Mouse (Mus musculus) lung, embryonic 14.5 days (tissue): ENCODE data around the gene Klrb1c. TPM values are rescaled to one million over a fixed set of nuclear protein-coding genes. Genes with fewer than 3 reads are reported as not detected.
"Not testable (repeated sequence)": the region's sequence is repeated elsewhere in the genome, so short reads cannot be mapped to it uniquely, and the experiment has no call there.

Experiments
- ATAC-seq: fragments of 200-750 bp; cut with Nextera tagmentation; 2 replicates; pipeline ENCODE4 v1.8.0; 2017; ENCODE audit warnings: mild to moderate bottlenecking, moderate TSS enrichment, moderate library complexity; ENCODE audit not compliant: insufficient read depth
- DNase-seq: peaks from one replicate; pipeline ENCODE4 v3.0.0-alpha.2; 2015
- H3K27ac ChIP-seq: fragments of 300-500 bp; sonication (generic); 2 replicates; pipeline ENCODE4 v1.5.1; 2014; ENCODE audit warnings: low read depth, mild to moderate bottlenecking, moderate library complexity
- H3K27me3 ChIP-seq: fragments of 300-500 bp; sonication (generic); 2 replicates; pipeline ENCODE4 v1.6.1; 2014; ENCODE audit warnings: low read length, control low read depth; ENCODE audit not compliant: insufficient read depth
- H3K36me3 ChIP-seq: fragments of 300-500 bp; sonication (generic); 2 replicates; pipeline ENCODE4 v1.6.1; 2014; ENCODE audit warnings: control low read depth; ENCODE audit not compliant: insufficient read depth
- H3K4me1 ChIP-seq: fragments of 300-500 bp; sonication (generic); 2 replicates; pipeline ENCODE4 v1.6.1; 2014; ENCODE audit warnings: antibody characterized with exemption, control low read depth; ENCODE audit not compliant: insufficient read depth
- H3K4me2 ChIP-seq: fragments of 300-500 bp; sonication (generic); 2 replicates; pipeline ENCODE4 v1.6.1; 2014; ENCODE audit warnings: mild to moderate bottlenecking
- H3K4me3 ChIP-seq: fragments of 300-500 bp; sonication (generic); 2 replicates; pipeline ENCODE4 v1.5.1; 2014; ENCODE audit warnings: low read depth, low read length
- H3K9ac ChIP-seq: fragments of 300-500 bp; sonication (generic); 2 replicates; pipeline ENCODE4 v1.6.1; 2014
- H3K9me3 ChIP-seq: fragments of 300-500 bp; sonication (generic); 2 replicates; pipeline ENCODE4 v1.6.1; 2016; ENCODE audit warnings: low read depth, low read length, control low read depth
- CTCF ChIP-seq: IDR thresholded peaks from 2 replicates; pipeline ENCODE4 v1.5.1; 2016; ENCODE audit warnings: antibody characterized with exemption, low read depth
- WGBS: fragments of 180-500 bp; shearing (Covaris S2); extraction: QIAGEN DNeasy Blood & Tissue Kit; methylation state at CpG from one replicate; pipeline ENCODE4 v1.1.7; 2014; 5-methylcytosine and 5-hydroxymethylcytosine counted together
- polyA plus RNA-seq: library from polyadenylated mRNA; unstranded; fragments of >200 nt; fragmentation: Nextera tagmentation; extraction: Ambion mirVana; gene quantifications from 2 replicates; pipeline ENCODE4 v1.2.1, GENCODE M21; 2014

The Klrb1c gene
- polyA plus RNA-seq, 1 experiment from 2014 or later: 0.26 TPM

GRCm38 (mm10) chr6:128753610-128754224, 35.3 kb downstream of the Klrb1c start:
- 38% methylated on average over 7 of the region's 8 CpGs for WGBS
- not testable (repeated sequence) for H3K4me3 ChIP-seq, H3K36me3 ChIP-seq, H3K4me1 ChIP-seq, H3K27me3 ChIP-seq, H3K27ac ChIP-seq, H3K9me3 ChIP-seq
- Histone ChIP-seq H3K9ac (peak overlapping the region; percentile 23; the same call in 1 of the 2 replicates), H3K4me2 (peak overlapping the region; percentile 18; the same call in 1 of the 2 replicates)
- ATAC-seq: peak; percentile 93
- peak; percentile 88 for DNase-seq
- peak; percentile 80 for TF ChIP-seq CTCF

GRCm38 (mm10) chr6:128747006-128747405, 42.0 kb downstream of the Klrb1c start:
- WGBS: 80% methylated on average over 6 of the region's 6 CpGs
- H3K9me3 ChIP-seq, ATAC-seq: not testable (repeated sequence)

DNA sequence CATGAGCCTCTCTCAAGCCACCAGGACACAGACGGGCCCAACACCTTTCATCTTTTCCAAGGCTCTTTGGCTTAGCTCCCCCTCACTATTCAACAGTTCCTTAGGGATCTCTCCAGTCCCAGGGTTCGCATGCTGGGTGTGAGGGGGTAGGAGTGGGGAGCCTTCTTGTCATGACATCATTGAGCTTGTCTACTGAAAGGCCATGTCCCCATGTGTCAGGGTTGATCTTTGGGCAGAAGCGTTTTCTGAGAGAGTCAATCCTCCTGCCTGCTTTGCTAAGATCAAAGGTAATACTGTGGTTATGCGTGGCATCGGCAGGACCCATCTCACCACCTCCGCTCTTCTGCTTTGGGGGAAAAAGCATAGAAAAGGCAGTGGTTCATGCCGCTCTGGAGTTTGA, 51.6 kb downstream of the Klrb1c start:
- no peaks in the 10 kb centered on the region for H3K9me3 ChIP-seq
- DNase-seq: no peak
- no peak for TF ChIP-seq CTCF
- 83% methylated on average over 7 of the region's 7 CpGs for WGBS
- H3K9ac ChIP-seq: no peak overlapping the region
- H3K4me1 ChIP-seq: no peaks in the 10 kb centered on the region
- H3K4me3 ChIP-seq: no peak overlapping the region
- no peaks in the 10 kb centered on the region for H3K36me3 ChIP-seq
- no peak overlapping the region for H3K27ac ChIP-seq
- H3K27me3 ChIP-seq: no peaks in the 10 kb centered on the region
- H3K4me2 ChIP-seq: no peak overlapping the region
- no peak for ATAC-seq

More at GRCm38 (mm10) chr6:128747006-128747405, 42.0 kb downstream of the Klrb1c start:
- not testable (repeated sequence) for DNase-seq, H3K4me2 ChIP-seq, H3K27me3 ChIP-seq, H3K27ac ChIP-seq, H3K36me3 ChIP-seq, H3K9ac ChIP-seq, H3K4me1 ChIP-seq, H3K4me3 ChIP-seq

DNA sequence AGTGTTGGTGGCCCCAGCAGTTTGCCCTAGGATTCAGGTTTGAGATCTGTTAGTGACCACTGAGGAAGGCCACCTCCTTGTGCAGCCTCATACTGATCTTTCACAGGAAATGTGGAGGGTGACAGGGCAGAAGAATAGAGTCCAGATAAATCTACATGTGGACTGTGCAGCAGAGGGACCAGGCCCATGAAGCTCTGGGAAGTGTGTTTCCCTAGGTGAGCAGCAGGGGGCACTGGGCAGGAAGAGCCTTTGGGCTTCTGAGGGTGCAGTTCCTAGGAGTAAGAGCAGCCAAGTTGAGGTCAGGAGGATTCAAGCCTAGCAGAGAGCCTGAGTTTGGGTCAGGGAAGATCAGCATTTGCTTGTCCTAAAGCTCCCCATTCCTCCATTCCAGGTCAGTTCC, 52.9 kb downstream of the Klrb1c start:
- TF ChIP-seq CTCF: peak; percentile 36
- Histone ChIP-seq H3K4me2 (no peak overlapping the region), H3K9ac (no peak overlapping the region), H3K9me3 (no peaks in the 10 kb centered on the region), H3K27me3 (no peaks in the 10 kb centered on the region), H3K36me3 (no peaks in the 10 kb centered on the region), H3K4me1 (no peaks in the 10 kb centered on the region), H3K4me3 (no peak overlapping the region), H3K27ac (no peak overlapping the region)
- DNase-seq: no peak
- ATAC-seq: no peak

DNA sequence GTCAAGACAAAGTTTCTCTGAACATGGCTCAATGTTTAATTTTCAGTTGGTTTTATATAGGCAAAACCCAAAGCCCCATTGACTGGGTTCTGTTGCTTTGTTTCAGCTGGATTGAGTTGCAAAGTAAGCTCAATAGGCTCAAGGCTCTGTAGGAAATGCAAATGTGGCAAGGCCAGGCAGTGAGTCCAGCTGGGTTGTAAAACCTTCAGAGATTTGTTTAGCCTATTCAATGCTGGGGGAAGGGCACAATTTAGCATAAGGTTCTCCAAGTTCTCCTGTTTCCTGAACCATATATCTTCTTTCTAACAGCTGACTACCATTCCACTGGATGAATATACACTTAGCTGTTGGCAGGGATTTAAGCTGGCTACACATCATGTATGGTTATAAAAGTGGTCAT, 54.1 kb downstream of the Klrb1c start:
- DNase-seq (no peak), ATAC-seq (no peak)
- Histone ChIP-seq H3K4me3 (no peak overlapping the region), H3K4me1 (no peaks in the 10 kb centered on the region), H3K27me3 (no peaks in the 10 kb centered on the region), H3K4me2 (no peak overlapping the region), H3K9me3 (no peaks in the 10 kb centered on the region), H3K27ac (no peak overlapping the region), H3K36me3 (no peaks in the 10 kb centered on the region), H3K9ac (no peak overlapping the region)
- no peak for TF ChIP-seq CTCF

DNA sequence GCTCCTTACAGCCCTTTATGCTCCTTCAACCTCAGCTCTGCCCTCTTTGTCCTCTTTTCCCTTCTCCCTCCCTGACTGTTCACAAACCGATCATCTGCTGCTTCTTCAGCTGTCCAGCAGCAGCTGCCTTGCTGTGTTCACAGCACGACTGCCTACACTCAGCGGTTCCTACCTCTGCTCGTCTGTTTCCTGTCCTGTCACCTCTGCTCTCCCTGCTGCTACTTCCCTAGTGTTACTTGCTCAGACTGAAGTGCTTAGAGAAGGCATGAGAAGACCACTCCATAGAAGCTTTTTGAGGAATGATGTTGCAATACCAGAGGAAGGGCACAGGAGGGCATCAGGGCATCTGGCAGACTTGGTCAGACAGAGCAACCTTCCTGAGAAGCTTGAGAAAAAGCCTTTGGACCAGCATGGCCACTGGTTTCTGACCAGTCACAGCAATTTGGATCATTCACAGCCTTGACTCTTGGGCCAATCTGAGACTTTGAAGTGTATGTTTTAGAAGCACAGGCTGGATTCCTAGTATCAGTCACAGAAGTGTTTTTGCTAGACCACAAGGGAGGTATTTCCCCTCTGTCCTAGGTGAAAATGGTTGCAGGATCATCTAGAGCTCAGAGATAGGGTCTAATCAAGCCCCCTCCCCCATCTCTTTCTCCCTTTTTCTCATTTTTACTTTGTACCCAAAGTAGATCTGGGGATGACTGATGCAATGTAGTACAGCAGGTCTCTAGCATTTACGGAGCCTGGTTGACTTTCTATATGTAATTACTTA, 54.9 kb downstream of the Klrb1c start:
- 39% methylated on average over 5 of the region's 5 CpGs for WGBS
- H3K4me3 ChIP-seq: no peak overlapping the region
- no peak for ATAC-seq

DNA sequence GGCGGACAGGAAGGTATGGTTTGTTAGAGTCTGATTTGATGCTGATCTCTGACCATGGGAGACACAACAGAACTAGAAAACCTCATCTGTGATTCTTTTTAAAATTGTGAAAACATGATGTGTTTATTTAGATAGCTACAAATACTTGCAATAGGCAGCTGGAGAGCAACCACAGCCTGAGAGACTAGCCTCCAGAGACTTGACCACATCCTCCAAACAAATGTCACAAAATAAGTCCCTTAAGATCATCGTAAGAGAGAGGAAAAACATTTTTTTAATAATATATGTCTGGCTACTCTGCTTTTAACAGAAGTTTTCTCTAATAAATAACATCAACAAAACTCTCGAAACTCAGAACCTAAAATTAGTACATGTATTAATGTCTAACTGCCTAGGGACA, 57.0 kb downstream of the Klrb1c start:
- H3K9me3 ChIP-seq: no peaks in the 10 kb centered on the region
- ATAC-seq (no peak), DNase-seq (no peak)
- H3K4me1 ChIP-seq: no peaks in the 10 kb centered on the region
- H3K36me3 ChIP-seq: no peaks in the 10 kb centered on the region
- WGBS: 78% methylated on average over 3 of the region's 3 CpGs
- TF ChIP-seq CTCF: no peak
- H3K27ac ChIP-seq: no peak overlapping the region
- H3K4me2 ChIP-seq: no peak overlapping the region
- no peaks in the 10 kb centered on the region for H3K27me3 ChIP-seq
- H3K9ac ChIP-seq: no peak overlapping the region
- no peak overlapping the region for H3K4me3 ChIP-seq

More for the DNA sequence above, 54.9 kb downstream of the Klrb1c start:
- no peak for DNase-seq
- Histone ChIP-seq H3K27ac (no peak overlapping the region), H3K4me1 (no peaks in the 10 kb centered on the region), H3K9me3 (no peaks in the 10 kb centered on the region), H3K9ac (no peak overlapping the region), H3K27me3 (no peaks in the 10 kb centered on the region), H3K36me3 (no peaks in the 10 kb centered on the region), H3K4me2 (no peak overlapping the region)
- no peak for TF ChIP-seq CTCF

Other genes with a start within 250 kb of the Klrb1c start
- 0.64 and 1.4 TPM in 2 replicates for gene A2ml1, start 207.6 kb downstream of the Klrb1c start, polyA plus RNA-seq
- not detected in 2 replicates for gene Klrb1a, start 165.7 kb downstream of the Klrb1c start, polyA plus RNA-seq
- gene Clec2h, start 126.8 kb downstream of the Klrb1c start, polyA plus RNA-seq: not detected in 2 replicates
- not detected in 2 replicates for gene Klrb1, start 66.2 kb downstream of the Klrb1c start, polyA plus RNA-seq
- gene Gm44511, start 37.1 kb upstream of the Klrb1c start, polyA plus RNA-seq: not detected in 2 replicates
- gene Klrb1b, start 37.1 kb upstream of the Klrb1c start, polyA plus RNA-seq: not detected in 2 replicates
- gene Clec2i, start 98.4 kb upstream of the Klrb1c start, polyA plus RNA-seq: 0.14 and 0.15 TPM in 2 replicates
- gene BC035044, start 101.9 kb upstream of the Klrb1c start, polyA plus RNA-seq: 1.2 TPM in 2 replicates
- not detected in 2 replicates for gene Clec2g, start 145.2 kb upstream of the Klrb1c start, polyA plus RNA-seq